Mouse (Mus musculus) heart, postnatal 36 days (tissue): ENCODE results near the gene Cd68. TPM values are rescaled to one million over a fixed set of nuclear protein-coding genes. Genes with fewer than 3 reads are reported as not detected.

Experiments
- DNase-seq, 2 experiments: peaks; one replicate each; pipeline ENCODE4 v3.0.0; 2021 to 2022
- intact Hi-C: fragments of 180-260 bp; cut with DNase I; formaldehyde crosslinking; loops from one replicate; pipeline ENCODE4 v1.15.1; 2025
- total RNA-seq, 2 experiments: library from RNA; stranded (reverse); gene quantifications; 2 replicates each; pipeline ENCODE4 v1.2.3; 2021

The Cd68 gene
- total RNA-seq, 2 experiments from 2014 or later, result 8.7 to 9.1 TPM

DNA sequence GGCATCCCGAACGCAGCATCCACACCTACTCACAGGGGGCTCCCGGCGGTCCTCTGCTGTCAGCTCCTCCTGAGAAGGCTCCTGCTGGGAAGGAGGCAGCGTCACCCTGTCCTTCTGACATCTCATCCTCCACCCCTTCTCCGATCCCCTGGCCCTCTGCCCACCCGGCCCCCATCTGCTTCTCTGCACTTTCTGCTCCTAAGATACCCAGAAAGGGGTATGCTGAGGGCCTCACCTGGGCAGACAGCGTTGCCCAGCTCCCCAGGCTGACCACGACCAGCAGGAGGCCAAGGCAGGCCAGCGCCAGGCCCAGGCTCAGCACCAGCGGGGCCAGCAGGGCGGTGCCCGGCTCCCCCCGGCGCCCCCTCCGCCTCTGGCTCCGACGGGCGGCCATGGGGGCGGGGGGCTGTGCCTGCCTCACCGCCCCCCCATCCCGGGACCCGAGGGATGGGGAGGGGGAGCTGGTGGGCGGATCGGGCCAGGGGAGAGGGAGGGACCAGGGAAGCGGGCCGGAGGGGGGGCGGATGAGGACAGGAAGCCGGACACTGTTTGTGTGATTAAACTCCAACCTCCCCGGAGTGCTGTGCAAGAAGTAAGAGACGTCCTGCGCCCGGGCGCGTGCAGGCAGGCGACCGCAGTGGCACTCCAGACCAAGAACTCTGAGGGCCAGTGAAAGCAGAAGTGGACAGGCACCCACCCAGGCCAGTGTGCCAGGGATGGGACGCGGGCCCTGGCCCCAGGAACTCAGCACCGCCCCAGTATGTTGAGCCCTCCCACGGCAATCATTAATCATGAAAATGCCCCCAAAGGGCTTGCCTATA, 29.6 kb upstream of the Cd68 start, which contains the start of the genes Tnfsf12 and Tnfsfm13:
Tnfsf12 (minus strand) TSS at position 489 of the 821 bp plus-strand sequence.
Tnfsfm13 (minus strand) TSS at position 738 of the 821 bp plus-strand sequence.
- intact Hi-C loops, result loop anchor here (2.0 kb wide), 1 partner anchor 13 kb away; the partner anchor contains the start of gene Senp3
- DNase-seq, result peak; percentile 80 to 90

GRCm38 (mm10) chr11:69695046-69695360, 29.1 kb upstream of the Cd68 start:
- intact Hi-C loops, result no loop called here

GRCm38 (mm10) chr11:69693421-69693965, 27.5 kb upstream of the Cd68 start:
- no peak for DNase-seq

More at GRCm38 (mm10) chr11:69695046-69695360, 29.1 kb upstream of the Cd68 start:
- DNase-seq, result no peak

DNA sequence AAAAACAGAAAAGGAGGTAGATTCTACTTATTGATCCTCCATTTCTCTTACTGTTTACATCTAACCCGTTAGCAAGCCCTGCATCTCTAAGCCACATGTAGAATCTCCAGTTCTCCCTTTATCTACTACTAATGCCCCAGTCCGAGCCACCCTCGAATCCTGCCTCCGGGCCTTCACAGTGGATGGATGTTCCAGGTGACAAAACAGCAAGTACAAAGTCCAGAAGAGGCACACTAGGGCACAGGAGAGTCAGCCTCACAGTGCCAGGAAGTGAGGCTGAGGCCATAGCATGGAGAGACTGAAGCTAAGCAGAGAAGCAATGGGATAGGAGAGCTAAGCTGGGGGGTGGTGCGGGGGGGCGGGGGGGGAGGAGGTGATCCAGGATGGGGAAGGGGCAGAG, 26.9 kb upstream of the Cd68 start:
- intact Hi-C loops, result no loop called here

More at GRCm38 (mm10) chr11:69693421-69693965, 27.5 kb upstream of the Cd68 start:
- intact Hi-C loops, result no loop called here

DNA sequence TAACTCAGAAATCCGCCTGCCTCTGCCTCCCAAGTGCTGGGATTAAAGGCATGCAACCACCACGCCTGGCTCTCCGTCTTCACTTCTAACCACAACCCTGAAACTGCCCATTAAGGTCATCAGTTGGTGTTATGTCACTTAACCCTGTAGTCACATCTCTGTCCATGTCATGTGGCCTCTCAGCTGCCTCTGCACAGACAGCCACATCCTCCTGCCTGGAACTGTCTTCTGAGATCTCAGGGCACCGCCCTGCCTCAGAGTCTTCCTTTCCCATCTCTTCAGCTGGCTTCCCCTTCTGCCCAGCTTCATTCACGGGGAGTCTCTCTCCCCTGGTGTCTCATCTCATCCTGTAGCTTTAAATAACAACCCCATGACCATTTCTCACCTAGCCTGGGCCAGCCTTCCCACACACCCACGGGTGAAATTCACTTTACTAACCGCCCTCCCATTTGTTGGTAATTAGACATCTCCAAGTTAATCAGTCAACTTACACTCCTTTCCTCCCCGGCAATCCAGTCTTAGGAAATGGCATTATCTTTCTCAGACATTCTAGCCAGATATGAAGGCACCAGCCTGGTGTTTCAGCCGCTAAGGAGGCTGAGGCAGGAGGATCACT, 26.4 kb upstream of the Cd68 start:
- DNase-seq, result peak in 1 of 2 experiments; percentile 15

More for the DNA sequence above, 26.9 kb upstream of the Cd68 start:
- DNase-seq, result no peak

GRCm38 (mm10) chr11:69689891-69690290, 23.9 kb upstream of the Cd68 start:
- intact Hi-C loops, result no loop called here
- no peak for DNase-seq

More for the DNA sequence above, 26.4 kb upstream of the Cd68 start:
- intact Hi-C loops, result no loop called here

DNA sequence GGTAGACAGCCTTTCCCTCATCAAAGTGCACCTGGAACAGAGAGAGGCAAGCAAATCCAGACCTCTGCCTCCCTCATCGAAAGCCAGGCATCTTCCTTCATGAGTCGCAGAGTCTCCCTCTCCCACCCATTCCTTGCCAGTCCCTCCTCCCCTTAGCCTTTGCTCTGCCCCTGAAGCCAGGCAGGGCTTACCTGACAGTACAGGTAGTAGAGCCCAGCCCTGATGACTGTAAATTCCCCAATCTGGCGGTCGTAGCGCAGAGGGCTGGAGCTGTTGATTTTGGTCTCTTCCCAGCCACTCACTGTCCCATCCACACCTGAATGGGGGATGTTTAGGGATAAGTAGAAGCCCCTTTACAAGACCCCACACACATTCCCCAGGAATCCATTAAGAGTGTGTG, 21.1 kb upstream of the Cd68 start:
- intact Hi-C loops, result no loop called here
- no peak for DNase-seq

GRCm38 (mm10) chr11:69686377-69686776, 20.4 kb upstream of the Cd68 start:
- intact Hi-C loops, result no loop called here

GRCm38 (mm10) chr11:69685526-69686148, 19.7 kb upstream of the Cd68 start, which contains the start of gene Tnfsf13:
Gene Tnfsf13 (minus strand): TSS chr11:69685784.
- intact Hi-C loops, result no loop called here
- peak; percentile 81 to 87 for DNase-seq

More at GRCm38 (mm10) chr11:69686377-69686776, 20.4 kb upstream of the Cd68 start:
- DNase-seq, result peak; percentile 86 to 91

- intact Hi-C loops, result loop anchor here (5.0 kb wide), 2 partner anchors 117 to 192 kb away; partner anchors contain the start of genes Fgf11 and Tmem95
- no peak for DNase-seq
Measured at GRCm38 (mm10) chr11:69684936-69685335, 19.0 kb upstream of the Cd68 start.

GRCm38 (mm10) chr11:69684128-69684745, 18.3 kb upstream of the Cd68 start:
- intact Hi-C loops, result loop anchor here (5.0 kb wide), 2 partner anchors 118 to 193 kb away; partner anchors contain the start of genes Fgf11 and Tmem95
- no peak for DNase-seq

DNA sequence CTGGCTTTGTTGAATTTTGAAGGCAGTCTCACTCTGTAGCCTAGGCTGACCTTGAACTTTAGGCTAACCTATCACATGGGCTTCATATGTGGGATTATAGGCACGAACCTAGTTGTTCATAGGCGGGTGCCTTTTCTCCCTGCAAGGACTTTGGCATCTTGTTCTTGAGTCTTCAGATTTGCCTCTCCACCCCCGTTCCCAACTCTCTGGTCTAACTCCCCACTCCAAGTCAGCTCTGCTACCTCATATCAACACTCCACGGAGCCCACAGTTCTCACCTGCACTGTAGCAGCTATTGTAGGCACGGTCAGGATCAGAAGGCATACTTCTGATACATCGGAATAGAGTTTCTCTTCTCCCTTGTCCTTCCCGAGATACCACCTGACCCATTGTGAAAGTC, 17.6 kb upstream of the Cd68 start:
- no peak for DNase-seq

DNA sequence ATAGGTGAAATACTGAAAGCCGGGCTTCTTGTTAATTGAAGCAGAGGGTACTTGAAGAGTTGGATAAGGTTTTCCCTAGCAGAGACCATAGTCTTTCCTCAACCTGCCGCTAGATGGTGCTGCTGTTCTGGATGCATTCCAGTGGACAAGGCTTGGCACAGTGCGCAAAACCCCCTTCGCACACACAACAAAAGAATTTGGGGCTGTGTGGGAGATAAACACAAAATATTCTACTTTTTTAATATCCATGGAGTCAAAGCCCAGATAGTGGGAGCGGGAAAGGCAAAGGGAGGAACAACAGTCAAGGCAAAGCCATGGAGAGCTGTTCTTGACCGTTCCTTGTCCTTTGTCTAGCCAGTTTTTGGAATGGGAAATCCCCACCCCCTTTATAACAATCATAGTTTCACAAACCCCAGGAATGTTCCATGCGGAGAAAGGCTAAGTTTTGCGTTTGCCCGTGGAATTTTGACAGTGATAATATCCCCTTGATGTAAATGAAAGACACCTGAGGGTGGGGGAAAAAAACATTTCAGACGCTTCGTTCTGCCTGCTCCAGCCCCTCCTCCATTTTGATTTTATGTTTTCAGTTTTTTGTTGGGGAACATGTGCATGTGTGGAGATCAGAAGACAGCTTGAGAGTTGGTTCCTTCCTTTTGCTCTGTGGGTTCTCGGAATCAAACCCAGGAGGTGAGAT, 17.0 kb upstream of the Cd68 start:
- peak; percentile 94 to 95 for DNase-seq
- intact Hi-C loops, result loop anchor here (1.0 to 5.0 kb wide), 5 partner anchors 14 to 194 kb away; partner anchors contain the start of genes Fgf11, Tmem95 and Tnfsfm13

More for the DNA sequence above, 17.6 kb upstream of the Cd68 start:
- intact Hi-C loops, result loop anchor here (2.0 to 5.0 kb wide), 4 partner anchors 13 to 194 kb away; partner anchors contain the start of genes Fgf11, Tmem95 and Tnfsfm13

GRCm38 (mm10) chr11:69682209-69682839, 16.4 kb upstream of the Cd68 start:
- intact Hi-C loops, result loop anchor here (1.0 to 5.0 kb wide), 5 partner anchors 14 to 195 kb away; partner anchors contain the start of genes Fgf11, Tmem95 and Tnfsfm13
- DNase-seq, result peak in 1 of 2 experiments; percentile 49

GRCm38 (mm10) chr11:69681314-69682208, 15.6 kb upstream of the Cd68 start, which contains the start of gene Senp3:
Gene Senp3 (minus strand): TSS chr11:69682084.
- intact Hi-C loops, result loop anchor here (1.0 to 5.0 kb wide), 6 partner anchors 9 to 196 kb away; partner anchors contain the start of genes Eif4a1, Fgf11, Tmem95 and Tnfsfm13

DNA sequence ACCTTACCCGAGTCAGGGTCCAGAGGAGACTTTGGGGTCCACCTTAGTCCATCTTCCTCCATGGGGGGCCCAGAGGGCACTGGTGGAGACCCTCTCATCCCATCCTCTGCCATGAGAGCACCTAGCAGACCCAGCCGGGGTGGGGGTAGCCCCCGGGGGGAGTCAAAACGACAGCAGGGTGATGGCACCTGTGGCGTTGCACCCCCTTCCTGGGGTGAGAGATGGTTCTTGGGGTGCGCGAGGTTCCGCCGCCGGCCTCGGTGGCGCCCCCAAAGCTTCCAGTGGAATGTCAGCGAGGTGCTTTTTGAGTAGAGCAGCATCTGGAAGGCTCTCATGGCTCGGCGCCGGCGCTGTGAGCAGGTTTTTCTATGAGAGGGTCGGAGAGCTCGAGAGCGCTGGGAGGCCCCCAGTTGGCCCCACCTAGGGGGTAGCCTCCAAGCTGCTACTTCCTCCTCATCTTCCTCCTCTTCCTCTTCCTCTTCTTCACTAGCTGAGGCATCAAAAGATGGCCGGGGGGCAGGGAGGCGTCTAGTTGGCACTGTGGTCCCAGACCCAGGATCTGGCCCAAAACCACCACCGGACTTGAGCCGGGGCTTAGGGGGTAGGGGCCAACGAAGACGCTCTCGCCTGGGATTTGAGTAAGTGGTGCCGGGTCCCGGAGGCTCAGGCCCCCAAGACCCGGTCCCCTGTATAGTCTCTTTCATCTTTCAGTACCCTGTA, 14.3 kb upstream of the Cd68 start:
- no peak for DNase-seq
- intact Hi-C loops, result loop anchor here (5.0 kb wide), 2 partner anchors 122 to 197 kb away; partner anchors contain the start of genes Fgf11 and Tmem95

More at GRCm38 (mm10) chr11:69681314-69682208, 15.6 kb upstream of the Cd68 start, which contains the start of gene Senp3:
- DNase-seq, result peak; percentile 95
